Mouse (Mus musculus) embryonic facial prominence, embryonic 15.5 days (tissue): ENCODE results near the gene Atat1. TPM values are rescaled to one million over a fixed set of nuclear protein-coding genes. Genes with fewer than 3 reads are reported as not detected.

Experiments used
- ATAC-seq: fragments of 200-750 bp; cut with Nextera tagmentation; 2 replicates; pipeline ENCODE4 v1.8.0; 2017; ENCODE audit warnings: low read depth, moderate TSS enrichment; ENCODE audit not compliant: insufficient number of reproducible peaks, low FRiP score, low TSS enrichment
- H3K27ac ChIP-seq: fragments of 300-500 bp; sonication (generic); replicated peaks from 2 replicates; pipeline ENCODE4 v1.5.1; 2015; ENCODE audit warnings: mild to moderate bottlenecking, inconsistent platforms
- H3K27me3 ChIP-seq: fragments of 300-500 bp; sonication (generic); 2 replicates; pipeline ENCODE4 v1.6.1; 2015; ENCODE audit warnings: inconsistent platforms
- H3K36me3 ChIP-seq: fragments of 300-500 bp; sonication (generic); 2 replicates; pipeline ENCODE4 v1.6.1; 2015; ENCODE audit warnings: mild to moderate bottlenecking, inconsistent platforms
- H3K4me1 ChIP-seq: fragments of 300-500 bp; sonication (generic); 2 replicates; pipeline ENCODE4 v1.6.1; 2015; ENCODE audit warnings: inconsistent platforms
- H3K4me2 ChIP-seq: fragments of 300-500 bp; sonication (generic); replicated peaks from 2 replicates; pipeline ENCODE4 v1.6.1; 2015; ENCODE audit warnings: mild to moderate bottlenecking, inconsistent platforms
- H3K4me3 ChIP-seq: fragments of 300-500 bp; sonication (generic); replicated peaks from 2 replicates; pipeline ENCODE4 v1.5.1; 2015; ENCODE audit warnings: mild to moderate bottlenecking, inconsistent platforms
- H3K9ac ChIP-seq: fragments of 300-500 bp; sonication (generic); 2 replicates; pipeline ENCODE4 v1.6.1; 2015; ENCODE audit warnings: inconsistent platforms
- H3K9me3 ChIP-seq: fragments of 300-500 bp; sonication (generic); replicated peaks from 2 replicates; pipeline ENCODE4 v1.6.1; 2016; ENCODE audit warnings: inconsistent platforms
- WGBS: fragments of 180-500 bp; shearing (Covaris S2); methylation state at CpG from one replicate; pipeline ENCODE4 v1.1.7; 2015; 5-methylcytosine and 5-hydroxymethylcytosine counted together
- polyA plus RNA-seq: library from polyadenylated mRNA; unstranded; fragments of >200 nt; fragmentation: Nextera tagmentation; extraction: Ambion mirVana; gene quantifications from 2 replicates; pipeline ENCODE4 v1.2.1, GENCODE M21; 2015

Atat1 gene
- polyA plus RNA-seq, 1 experiment from 2014 or later, result 77.7 TPM

- H3K27ac ChIP-seq, result 0 out of 2 replicates have a peak overlapping the region, but pooled peaks have one; percentile 34
- H3K36me3 ChIP-seq, result peaks cover 45% of the 10 kb centered on the region
- peak; percentile 11; the same call in 1 of the 2 replicates for ATAC-seq
Measured at GRCm38 (mm10) chr17:35897644-35898573, 12.0 kb downstream of the Atat1 start.

GRCm38 (mm10) chr17:35896781-35897643 lies 12.9 kb downstream of the Atat1 start, which contains the start of gene 2310061I04Rik:
Gene 2310061I04Rik (minus strand): TSS chr17:35897431.
- peak within 1 kb of the TSS; percentile 99 for H3K4me2 ChIP-seq
- no peaks in the 10 kb centered on the region for H3K27me3 ChIP-seq
- no peaks in the 10 kb centered on the region for H3K9me3 ChIP-seq
- H3K9ac ChIP-seq, result peak within 1 kb of the TSS; percentile 75
- ATAC-seq, result peak; percentile 94
- H3K4me3 ChIP-seq, result peak within 1 kb of the TSS; percentile 64
- peaks cover 18% of the 10 kb centered on the region for H3K4me1 ChIP-seq
- WGBS, result under 1% methylated on average over 86 of the region's 86 CpGs
- peak within 1 kb of the TSS; percentile 89 for H3K27ac ChIP-seq
- H3K36me3 ChIP-seq, result peaks cover 50% of the 10 kb centered on the region

More at GRCm38 (mm10) chr17:35897644-35898573, 12.0 kb downstream of the Atat1 start:
- H3K4me1 ChIP-seq, result peaks cover 18% of the 10 kb centered on the region
- peak overlapping the region; percentile 64 for H3K4me3 ChIP-seq
- H3K9me3 ChIP-seq, result no peaks in the 10 kb centered on the region
- 38% methylated on average over 23 of the region's 23 CpGs for WGBS
- H3K9ac ChIP-seq, result peak overlapping the region; percentile 19; the same call in 1 of the 2 replicates
- no peaks in the 10 kb centered on the region for H3K27me3 ChIP-seq
- peak overlapping the region; percentile 99 for H3K4me2 ChIP-seq

GRCm38 (mm10) chr17:35887725-35888124 lies 22.1 kb downstream of the Atat1 start:
- H3K27me3 ChIP-seq, result no peaks in the 10 kb centered on the region
- H3K27ac ChIP-seq, result no peak overlapping the region
- H3K36me3 ChIP-seq, result peaks cover 88% of the 10 kb centered on the region
- no peak overlapping the region for H3K4me3 ChIP-seq
- ATAC-seq, result no peak
- no peak overlapping the region for H3K9ac ChIP-seq
- H3K4me1 ChIP-seq, result no peaks in the 10 kb centered on the region
- 78% methylated on average over 11 of the region's 17 CpGs for WGBS
- no peak overlapping the region for H3K4me2 ChIP-seq
- H3K9me3 ChIP-seq, result no peaks in the 10 kb centered on the region

- no peak overlapping the region for H3K9ac ChIP-seq
- 94% methylated on average over 14 of the region's 14 CpGs for WGBS
- peaks cover 68% of the 10 kb centered on the region for H3K36me3 ChIP-seq
- H3K27me3 ChIP-seq, result no peaks in the 10 kb centered on the region
- H3K4me1 ChIP-seq, result peaks cover 13% of the 10 kb centered on the region
- no peak overlapping the region for H3K4me3 ChIP-seq
- no peak overlapping the region for H3K4me2 ChIP-seq
- ATAC-seq, result no peak
- H3K27ac ChIP-seq, result no peak overlapping the region
- no peaks in the 10 kb centered on the region for H3K9me3 ChIP-seq
Measured at GRCm38 (mm10) chr17:35883777-35884176, 26.1 kb downstream of the Atat1 start.

- Histone ChIP-seq H3K27ac (no peak overlapping the region), H3K4me2 (no peak overlapping the region), H3K4me3 (no peak overlapping the region), H3K4me1 (peaks cover 13% of the 10 kb centered on the region), H3K9ac (no peak overlapping the region), H3K36me3 (peaks cover 59% of the 10 kb centered on the region), H3K27me3 (no peaks in the 10 kb centered on the region), H3K9me3 (no peaks in the 10 kb centered on the region)
- 92% methylated on average over 17 of the region's 17 CpGs for WGBS
- ATAC-seq, result no peak
Measured at GRCm38 (mm10) chr17:35882924-35883323, 27.0 kb downstream of the Atat1 start.

GRCm38 (mm10) chr17:35879245-35880057 lies 30.4 kb downstream of the Atat1 start, which contains the start of gene Dhx16:
Gene Dhx16 (plus strand): TSS chr17:35879819.
- peak within 1 kb of the TSS; percentile 66 for H3K27ac ChIP-seq
- peaks cover 51% of the 10 kb centered on the region for H3K36me3 ChIP-seq

GRCm38 (mm10) chr17:35874721-35875120 lies 35.2 kb downstream of the Atat1 start:
- H3K4me3 ChIP-seq, result no peak overlapping the region
- ATAC-seq, result no peak
- peaks cover 44% of the 10 kb centered on the region for H3K36me3 ChIP-seq
- no peaks in the 10 kb centered on the region for H3K9me3 ChIP-seq
- 74% methylated on average over 6 of the region's 6 CpGs for WGBS
- H3K4me1 ChIP-seq, result peaks cover 32% of the 10 kb centered on the region
- H3K4me2 ChIP-seq, result no peak overlapping the region
- no peak overlapping the region for H3K27ac ChIP-seq
- no peaks in the 10 kb centered on the region for H3K27me3 ChIP-seq
- H3K9ac ChIP-seq, result no peak overlapping the region

More at GRCm38 (mm10) chr17:35879245-35880057, 30.4 kb downstream of the Atat1 start, which contains the start of gene Dhx16:
- Histone ChIP-seq H3K4me1 (peaks cover 13% of the 10 kb centered on the region), H3K27me3 (no peaks in the 10 kb centered on the region), H3K9me3 (no peaks in the 10 kb centered on the region), H3K9ac (peak within 1 kb of the TSS; percentile 90), H3K4me2 (peak within 1 kb of the TSS; percentile 72), H3K4me3 (peak within 1 kb of the TSS; percentile 97)
- WGBS, result 5% methylated on average over 66 of the region's 66 CpGs
- ATAC-seq, result peak; percentile 89

- 0 out of 2 replicates have a peak overlapping the region, but pooled peaks have one; percentile 4 for H3K4me3 ChIP-seq
- 30% methylated on average over 21 of the region's 21 CpGs for WGBS
Measured at GRCm38 (mm10) chr17:35873774-35874519, 35.9 kb downstream of the Atat1 start.

GRCm38 (mm10) chr17:35870884-35871696 lies 38.8 kb downstream of the Atat1 start:
- Histone ChIP-seq H3K9ac (no peak overlapping the region), H3K4me1 (peaks cover 60% of the 10 kb centered on the region), H3K36me3 (peaks cover 35% of the 10 kb centered on the region), H3K4me3 (peak overlapping the region; percentile 72), H3K27ac (peak overlapping the region; percentile 78; the same call in 1 of the 2 replicates), H3K4me2 (peak overlapping the region; percentile 77), H3K27me3 (no peaks in the 10 kb centered on the region), H3K9me3 (no peaks in the 10 kb centered on the region)
- no peak for ATAC-seq
- WGBS, result 79% methylated on average over 8 of the region's 8 CpGs

More at GRCm38 (mm10) chr17:35873774-35874519, 35.9 kb downstream of the Atat1 start:
- no peaks in the 10 kb centered on the region for H3K9me3 ChIP-seq
- peaks cover 37% of the 10 kb centered on the region for H3K4me1 ChIP-seq
- H3K36me3 ChIP-seq, result peaks cover 44% of the 10 kb centered on the region
- H3K4me2 ChIP-seq, result peak overlapping the region; percentile 19; the same call in 1 of the 2 replicates
- H3K27ac ChIP-seq, result peak overlapping the region; percentile 51; the same call in 1 of the 2 replicates
- no peaks in the 10 kb centered on the region for H3K27me3 ChIP-seq
- H3K9ac ChIP-seq, result no peak overlapping the region
- ATAC-seq, result no peak; the same call in 1 of the 2 replicates
